Mouse (Mus musculus): ENCODE measurements around the gene Rbm43.
"Not testable (repeated sequence)": the region's sequence is repeated elsewhere in the genome, so short reads cannot be mapped to it uniquely, and the experiment has no call there.

The Rbm43 gene

GRCm38 (mm10) chr2:51914532-51914931 is 20.4 kb downstream of the Rbm43 start:
- DNase-seq (ENCODE audit: low read depth, low spot score), result no peak

GRCm38 (mm10) chr2:51912740-51913139 is 22.2 kb downstream of the Rbm43 start:
- no peak for DNase-seq (ENCODE audit: low read depth, low spot score)

- DNase-seq (ENCODE audit: low read depth, low spot score), result no peak
These were observed 23.1 kb downstream of the Rbm43 start for GRCm38 (mm10) chr2:51911864-51912263.

GRCm38 (mm10) chr2:51907538-51908110 is 27.3 kb downstream of the Rbm43 start:
- no peak for DNase-seq (ENCODE audit: low read depth, low spot score)

- DNase-seq (ENCODE audit: low read depth, low spot score), result no peak
These were observed 29.3 kb downstream of the Rbm43 start for GRCm38 (mm10) chr2:51905637-51906036.

- DNase-seq (ENCODE audit: low read depth, low spot score), result no peak
These were observed 42.5 kb downstream of the Rbm43 start for GRCm38 (mm10) chr2:51892411-51892901.

GRCm38 (mm10) chr2:51890961-51891360 is 44.0 kb downstream of the Rbm43 start:
- no peak for DNase-seq (ENCODE audit: low read depth, low spot score)

GRCm38 (mm10) chr2:51890139-51890538 is 44.8 kb downstream of the Rbm43 start:
- not testable (repeated sequence) for DNase-seq (ENCODE audit: low read depth, low spot score)

- no peak for DNase-seq (ENCODE audit: low read depth, low spot score)
These were observed 54.8 kb downstream of the Rbm43 start for GRCm38 (mm10) chr2:51880143-51880542.

All from retina, postnatal 7 days (tissue).